Mouse (Mus musculus) heart, adult 2 months (tissue): Measurements from ENCODE around the gene Cadm1. TPM values are rescaled to one million over a fixed set of nuclear protein-coding genes. Genes with fewer than 3 reads are reported as not detected.

Experiments used
- DNase-seq, 2 experiments: peaks; one replicate each; pipeline ENCODE4 v3.0.0; 2021
- H3K27ac ChIP-seq: fragments of 200-600 bp; 2 replicates; pipeline ENCODE4 v1.8.1; 2022
- H3K27me3 ChIP-seq: fragments of 200-500 bp; 2 replicates; pipeline ENCODE4 v1.6.1; 2012; ENCODE audit warnings: mild to moderate bottlenecking, low read length, inconsistent platforms, mixed read lengths; ENCODE audit not compliant: control insufficient read depth, insufficient read depth
- H3K36me3 ChIP-seq: fragments of 200-500 bp; 2 replicates; pipeline ENCODE4 v1.6.1; 2012; ENCODE audit warnings: low read length, inconsistent platforms; ENCODE audit not compliant: control insufficient read depth, insufficient read depth
- H3K4me1 ChIP-seq: fragments of 200-500 bp; 2 replicates; pipeline ENCODE4 v1.6.1; 2011; ENCODE audit warnings: low read length; ENCODE audit not compliant: control insufficient read depth, insufficient read depth
- H3K4me3 ChIP-seq: fragments of 200-600 bp; 2 replicates; pipeline ENCODE4 v1.8.1; 2022
- H3K79me2 ChIP-seq: fragments of 200-500 bp; replicated peaks from 2 replicates; pipeline ENCODE4 v1.6.1; 2012; ENCODE audit warnings: mild to moderate bottlenecking, inconsistent platforms, low read length, moderate library complexity, mixed read lengths; ENCODE audit not compliant: control insufficient read depth, insufficient read depth
- H3K9ac ChIP-seq: fragments of 200-500 bp; 2 replicates; pipeline ENCODE4 v1.6.1; 2012; ENCODE audit warnings: low read depth, mild to moderate bottlenecking, control low read depth, inconsistent platforms, low read length, mixed read lengths
- CTCF ChIP-seq: fragments of 200-600 bp; IDR thresholded peaks from 2 replicates; pipeline ENCODE4 v1.8.1; 2022; ENCODE audit warnings: antibody characterized with exemption, mild to moderate bottlenecking, moderate library complexity
- EP300 ChIP-seq: fragments of 200-500 bp; IDR thresholded peaks from 2 replicates; pipeline ENCODE4 v1.6.1; 2011; ENCODE audit warnings: low read depth, low read length, control low read depth; ENCODE audit not compliant: insufficient read depth
- POLR2A ChIP-seq: fragments of 200-500 bp; IDR thresholded peaks from 2 replicates; pipeline ENCODE4 v1.6.1; 2011; ENCODE audit warnings: mild to moderate bottlenecking, low read depth, low read length, control low read depth; ENCODE audit not compliant: insufficient read depth
- WGBS: fragments of 180-500 bp; shearing (Covaris S2); methylation state at CpG from one replicate; pipeline ENCODE4 v1.1.7; 2018; 5-methylcytosine and 5-hydroxymethylcytosine counted together
- intact Hi-C: fragments of 180-260 bp; cut with DNase I; formaldehyde crosslinking; loops from one replicate; pipeline ENCODE4 v1.15.1; 2025
- polyA plus RNA-seq: library from polyadenylated mRNA; depleted of rRNA; stranded (reverse); fragments of >200 nt; gene quantifications from 2 replicates; pipeline ENCODE4 v1.2.3, GENCODE M21; 2012
- total RNA-seq, 2 experiments: library from RNA; stranded (reverse); gene quantifications; 2 replicates each; pipeline ENCODE4 v1.2.3; 2021

Gene Cadm1
- total and polyA plus RNA-seq, 3 experiments: 1.6 to 2.6 (median 2.4) TPM

- H3K36me3 ChIP-seq: no peaks in the 10 kb centered on the region
- H3K79me2 ChIP-seq: no peaks in the 10 kb centered on the region
- no peak for DNase-seq
- no peaks in the 10 kb centered on the region for H3K4me1 ChIP-seq
- 59% methylated on average over 6 of the region's 6 CpGs for WGBS
- no peak overlapping the region for H3K9ac ChIP-seq
- no peak overlapping the region for H3K27ac ChIP-seq
- intact Hi-C loops: no loop called here
- no peak for TF ChIP-seq EP300
- TF ChIP-seq POLR2A: no peak
- no peak for TF ChIP-seq CTCF
- H3K27me3 ChIP-seq: no peaks in the 10 kb centered on the region
- no peak overlapping the region for H3K4me3 ChIP-seq
Measured at GRCm38 (mm10) chr9:47779291-47779690, 249.3 kb downstream of the Cadm1 start.

DNA sequence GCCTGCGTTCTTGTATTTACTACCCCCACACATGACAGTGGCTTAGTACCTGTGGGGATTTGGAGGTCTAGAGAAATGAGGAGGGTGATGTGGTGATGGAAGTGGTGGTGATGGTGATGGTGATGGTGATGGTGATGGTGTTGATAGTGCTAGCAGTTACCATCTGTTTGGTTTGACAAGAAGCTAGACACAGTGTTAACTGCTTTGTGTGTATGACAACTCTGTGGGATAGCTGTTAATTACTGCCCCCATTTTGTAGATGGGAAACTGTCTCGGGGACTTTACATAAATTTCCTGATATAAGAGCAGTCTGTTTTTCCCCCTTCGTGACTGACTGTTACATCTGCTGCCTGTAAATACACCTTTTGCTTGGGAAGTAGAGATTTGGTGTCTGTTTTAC is 256.7 kb downstream of the Cadm1 start:
- no peaks in the 10 kb centered on the region for H3K79me2 ChIP-seq
- TF ChIP-seq CTCF: no peak
- no peak for TF ChIP-seq POLR2A
- TF ChIP-seq EP300: no peak
- H3K4me3 ChIP-seq: no peak overlapping the region
- H3K27me3 ChIP-seq: no peaks in the 10 kb centered on the region
- no peaks in the 10 kb centered on the region for H3K4me1 ChIP-seq
- DNase-seq: no peak
- no peak overlapping the region for H3K27ac ChIP-seq
- intact Hi-C loops: no loop called here
- no peaks in the 10 kb centered on the region for H3K36me3 ChIP-seq
- 62% methylated on average over 3 of the region's 3 CpGs for WGBS
- no peak overlapping the region for H3K9ac ChIP-seq

DNA sequence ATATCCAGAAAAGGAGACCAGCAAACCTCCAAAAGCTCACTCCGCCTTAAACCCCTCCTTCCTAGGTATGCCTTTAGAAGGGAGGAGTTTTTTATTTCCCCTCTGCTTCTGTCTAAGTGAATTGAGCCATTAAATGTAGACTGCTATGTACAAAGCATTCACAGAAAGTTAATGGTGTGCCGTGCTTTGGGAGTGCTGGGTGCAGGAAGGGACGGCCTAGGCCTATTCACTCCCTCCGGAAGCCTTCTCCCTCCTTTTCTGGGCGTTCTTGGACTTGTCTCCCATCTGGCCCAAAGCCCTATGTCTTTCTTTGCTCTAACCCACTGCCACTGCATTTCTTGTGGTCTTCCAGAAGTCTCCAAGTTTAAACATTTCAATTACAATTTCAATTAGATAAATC is 268.5 kb downstream of the Cadm1 start:
- H3K9ac ChIP-seq: no peak overlapping the region
- H3K4me3 ChIP-seq: no peak overlapping the region
- TF ChIP-seq POLR2A (no peak), EP300 (no peak), CTCF (no peak)
- WGBS: 91% methylated on average over 5 of the region's 5 CpGs
- no peak overlapping the region for H3K27ac ChIP-seq
- H3K4me1 ChIP-seq: no peaks in the 10 kb centered on the region
- intact Hi-C loops: no loop called here
- no peaks in the 10 kb centered on the region for H3K36me3 ChIP-seq
- DNase-seq: no peak
- H3K27me3 ChIP-seq: no peaks in the 10 kb centered on the region
- no peaks in the 10 kb centered on the region for H3K79me2 ChIP-seq

- WGBS: 79% methylated on average over 4 of the region's 4 CpGs
- TF ChIP-seq EP300: no peak
- TF ChIP-seq POLR2A: no peak
- no peak for TF ChIP-seq CTCF
- Histone ChIP-seq H3K27me3 (no peaks in the 10 kb centered on the region), H3K79me2 (no peaks in the 10 kb centered on the region), H3K27ac (no peak overlapping the region), H3K4me3 (no peak overlapping the region), H3K36me3 (no peaks in the 10 kb centered on the region), H3K9ac (no peak overlapping the region), H3K4me1 (no peaks in the 10 kb centered on the region)
- DNase-seq: no peak
- intact Hi-C loops: no loop called here
Measured at GRCm38 (mm10) chr9:47801242-47801641, 271.3 kb downstream of the Cadm1 start.

- no peaks in the 10 kb centered on the region for H3K27me3 ChIP-seq
- no peak for TF ChIP-seq EP300
- no peak for TF ChIP-seq CTCF
- TF ChIP-seq POLR2A: no peak
- DNase-seq: no peak
- intact Hi-C loops: no loop called here
- no peaks in the 10 kb centered on the region for H3K4me1 ChIP-seq
- no peak overlapping the region for H3K27ac ChIP-seq
- no peaks in the 10 kb centered on the region for H3K79me2 ChIP-seq
- H3K9ac ChIP-seq: no peak overlapping the region
- no peak overlapping the region for H3K4me3 ChIP-seq
- H3K36me3 ChIP-seq: no peaks in the 10 kb centered on the region
- 89% methylated on average over 4 of the region's 4 CpGs for WGBS
Measured at GRCm38 (mm10) chr9:47802527-47802926, 272.6 kb downstream of the Cadm1 start.

DNA sequence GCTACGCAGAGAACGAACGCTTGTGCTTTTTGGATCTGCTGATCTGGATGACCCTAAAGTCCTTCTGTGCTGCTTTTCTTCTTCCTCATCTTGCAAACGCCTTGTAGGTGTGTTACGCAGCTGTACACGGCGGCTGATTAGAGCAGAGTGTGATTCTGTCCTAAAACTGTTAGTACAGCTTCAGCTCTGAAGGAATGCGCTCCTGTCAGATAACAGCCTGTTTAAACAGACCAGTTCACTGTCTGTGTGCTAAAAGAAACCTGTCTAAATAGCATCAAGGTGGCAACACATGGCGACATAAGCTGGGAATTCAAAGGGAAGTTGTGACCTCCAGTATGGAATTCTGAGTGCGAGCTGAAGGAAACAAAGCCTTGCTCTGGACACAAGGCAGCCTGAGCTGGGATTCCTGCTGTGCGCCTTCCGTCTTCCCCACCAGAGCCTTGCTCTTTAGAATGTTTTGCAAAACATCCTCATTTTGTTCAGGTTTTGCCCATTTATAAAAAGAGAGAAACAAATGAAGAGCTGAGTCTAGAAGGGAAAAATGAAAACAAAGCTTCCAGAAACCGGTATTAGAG is 273.6 kb downstream of the Cadm1 start:
- intact Hi-C loops: no loop called here
- DNase-seq: no peak
- no peaks in the 10 kb centered on the region for H3K36me3 ChIP-seq
- no peaks in the 10 kb centered on the region for H3K4me1 ChIP-seq
- WGBS: 56% methylated on average over 13 of the region's 13 CpGs
- H3K79me2 ChIP-seq: no peaks in the 10 kb centered on the region
- no peak for TF ChIP-seq POLR2A
- TF ChIP-seq EP300: no peak
- TF ChIP-seq CTCF: no peak
- H3K9ac ChIP-seq: no peak overlapping the region
- no peak overlapping the region for H3K27ac ChIP-seq
- H3K4me3 ChIP-seq: no peak overlapping the region
- no peaks in the 10 kb centered on the region for H3K27me3 ChIP-seq
